Mouse (Mus musculus) cerebellum, adult 9-11 months (tissue): ENCODE results near the gene Gpr157.
A peak's percentile ranks its signal among the peaks of the same experiment; 100 is the strongest.

Experiments
- DNase-seq: peaks from one replicate; pipeline ENCODE4 v3.0.0; 2022

The Gpr157 gene

DNA sequence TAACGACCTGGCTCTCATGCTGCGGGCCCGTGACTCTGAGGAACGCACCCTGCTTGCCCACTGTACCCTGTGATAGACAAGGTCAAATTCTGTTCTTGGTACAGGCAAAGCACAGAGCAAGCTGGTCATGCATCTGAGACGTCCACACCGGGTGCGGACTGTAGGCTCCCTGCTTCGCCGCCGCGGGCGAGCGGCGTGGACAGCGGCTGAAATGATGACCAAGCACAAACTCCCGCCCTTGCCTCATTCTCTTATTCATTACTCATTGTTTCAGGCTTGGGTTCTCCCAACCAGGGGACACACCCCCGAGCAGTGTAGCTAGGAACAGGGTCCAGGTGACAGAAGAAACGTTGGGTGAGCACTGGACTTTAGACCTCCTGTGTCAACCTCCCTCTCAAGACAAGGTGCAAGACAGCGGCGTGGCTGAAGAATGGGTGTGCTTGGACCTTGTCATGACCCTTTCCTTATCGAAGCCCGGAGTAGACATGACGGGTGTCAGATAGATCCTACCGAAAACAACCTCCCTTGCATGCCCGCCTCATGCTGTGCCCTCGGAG, 27.4 kb downstream of the Gpr157 start:
- DNase-seq = no peak

DNA sequence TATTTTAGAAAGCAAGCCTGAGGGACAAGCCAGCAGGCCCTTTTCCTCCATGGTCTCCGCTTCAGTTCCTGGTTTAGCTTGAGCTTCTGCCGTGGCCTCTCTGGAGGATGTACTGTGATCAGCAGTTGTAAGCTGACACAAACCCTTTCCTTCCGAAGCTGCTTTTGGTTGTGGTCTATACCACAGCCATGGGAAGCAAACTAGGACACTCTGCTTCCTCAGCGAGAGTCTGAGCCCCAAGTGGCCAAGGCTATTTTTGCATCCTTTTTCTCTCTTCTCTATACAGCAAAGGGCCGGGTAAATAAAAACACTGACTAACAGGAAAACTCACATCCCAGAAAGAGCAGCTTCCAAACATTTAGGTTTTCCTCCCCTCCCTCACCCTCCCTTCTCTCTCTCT, 30.1 kb downstream of the Gpr157 start:
- no peak for DNase-seq

DNA sequence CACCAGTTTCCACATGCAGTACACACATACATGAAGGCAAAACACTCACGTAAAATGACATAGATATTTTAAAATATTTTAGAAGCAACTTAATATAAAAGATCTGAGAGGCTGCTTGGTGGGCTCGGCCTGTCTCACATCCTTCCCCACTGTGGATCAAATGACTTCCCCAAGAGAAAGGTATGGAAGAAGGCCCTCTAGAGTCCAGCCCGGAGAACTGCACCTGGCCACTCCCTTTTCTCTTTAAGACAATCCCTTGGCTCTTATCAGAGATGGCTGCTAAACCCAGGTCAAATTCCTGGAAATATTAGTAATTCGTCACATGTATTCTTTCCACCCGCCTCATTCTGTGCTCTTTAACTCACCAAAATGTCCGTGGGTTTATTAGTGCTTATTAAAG, 31.0 kb downstream of the Gpr157 start:
- DNase-seq = no peak

DNA sequence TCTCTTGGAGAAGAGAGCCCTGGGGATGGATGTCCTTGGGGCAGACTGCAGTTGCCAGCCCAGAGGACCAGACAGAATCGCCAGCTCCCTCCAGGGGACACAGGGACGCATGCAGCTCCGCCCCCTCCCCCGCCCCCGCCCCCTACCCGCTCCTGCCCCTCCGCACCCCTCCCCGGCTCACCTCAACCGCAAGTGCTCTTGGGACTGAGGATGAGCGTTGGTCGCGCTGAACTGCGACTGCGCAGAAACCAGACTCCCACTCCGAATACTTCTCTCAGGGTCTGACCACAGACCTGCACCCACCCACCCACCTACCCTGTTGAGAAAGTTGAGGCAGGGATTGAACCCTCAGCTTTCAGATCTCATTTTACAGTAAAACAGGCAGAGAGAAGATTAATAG, 31.9 kb downstream of the Gpr157 start, which contains the start of gene Slc2a5:
TSS of gene Slc2a5 (plus strand) at position 229 of the 400 bp plus-strand sequence.
- DNase-seq = no peak

DNA sequence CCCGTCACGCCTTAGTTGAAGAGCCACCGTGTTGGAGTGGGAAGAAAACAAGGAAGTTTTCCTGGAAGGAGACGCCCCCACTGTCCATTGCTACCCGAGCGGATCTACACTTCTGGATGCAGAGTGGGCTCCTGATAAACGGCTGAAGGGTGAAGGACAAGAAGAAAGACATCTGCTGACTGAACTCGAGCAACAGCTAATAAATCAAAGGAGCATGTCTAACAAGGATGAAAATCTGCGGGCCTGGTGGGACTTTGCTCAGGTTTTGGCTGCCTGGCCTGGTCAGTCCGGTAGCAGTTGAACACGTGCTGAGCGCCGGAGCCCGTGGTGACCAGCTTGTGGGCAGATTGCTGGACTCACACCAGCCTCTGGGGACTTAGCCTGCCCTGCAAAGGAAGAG, 32.5 kb downstream of the Gpr157 start:
- no peak for DNase-seq

DNA sequence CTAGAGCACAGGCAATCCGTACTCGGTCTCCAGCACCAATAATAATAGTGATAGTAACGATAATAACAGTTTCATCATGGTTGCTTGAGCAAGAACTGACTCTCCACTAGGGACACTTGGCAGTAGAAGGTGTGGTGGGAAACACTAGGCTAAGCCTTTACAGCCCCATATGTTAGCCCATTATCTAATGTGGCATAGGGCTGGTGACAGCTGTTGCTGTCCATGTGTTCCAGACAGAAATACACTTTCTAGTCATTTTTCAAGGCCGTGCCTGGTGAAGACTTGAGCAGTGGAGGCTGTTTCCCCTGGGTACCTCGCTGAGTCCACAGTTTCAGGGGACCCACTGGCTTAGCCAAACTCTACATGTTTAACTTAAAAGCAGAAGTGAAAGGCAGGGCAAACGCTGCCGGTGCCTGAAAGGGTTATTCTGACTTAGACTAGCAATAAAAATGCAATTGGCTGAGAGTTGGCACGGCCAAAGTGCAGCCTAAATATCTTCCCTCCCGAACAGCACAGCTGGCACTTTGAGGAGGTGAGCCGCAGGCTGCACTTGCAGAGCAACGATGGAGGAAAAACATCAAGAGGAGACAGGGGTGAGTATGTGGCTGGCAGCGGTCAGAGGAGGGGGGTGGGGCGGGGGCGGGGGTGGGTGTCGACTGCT, 33.1 kb downstream of the Gpr157 start:
- no peak for DNase-seq

DNA sequence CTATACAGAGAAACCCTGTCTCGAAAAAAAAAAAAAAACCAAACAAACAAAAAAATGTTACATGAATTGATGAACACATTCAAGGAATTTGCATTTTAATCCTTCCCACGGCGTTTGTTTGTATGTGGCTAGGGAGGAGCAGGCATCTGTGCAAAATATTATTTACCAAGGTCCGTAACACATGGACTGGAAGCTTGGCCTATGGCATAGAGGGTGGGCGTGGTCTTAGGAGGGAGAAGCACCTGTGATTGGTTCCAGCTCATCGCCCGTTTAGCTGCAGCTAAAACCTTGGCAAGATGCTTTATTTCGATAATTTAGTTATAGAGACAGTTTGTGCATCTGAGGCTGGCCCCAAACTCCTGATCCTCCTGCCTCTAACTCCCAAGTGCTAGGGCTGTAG, 34.3 kb downstream of the Gpr157 start:
- DNase-seq = no peak

DNA sequence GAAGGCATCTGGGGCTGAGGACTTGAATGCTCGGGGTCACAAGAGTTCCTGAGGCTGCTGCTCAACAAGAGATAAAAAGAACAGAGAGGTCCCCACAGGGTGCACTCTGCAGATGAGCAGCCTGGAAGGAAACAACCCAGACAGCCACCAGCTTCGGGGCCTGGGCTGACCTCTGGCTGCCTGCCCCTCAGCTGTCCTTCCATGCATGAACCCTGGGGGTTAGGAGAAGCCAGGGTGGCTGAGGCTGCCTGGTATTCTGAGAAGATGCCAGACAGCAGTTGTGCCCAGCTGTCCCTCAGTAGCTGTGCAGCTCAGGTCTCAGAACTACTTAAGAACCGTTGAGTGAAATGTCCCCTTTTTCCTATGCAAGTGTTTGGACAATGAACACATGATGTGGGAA, 35.3 kb downstream of the Gpr157 start:
- DNase-seq = no peak

DNA sequence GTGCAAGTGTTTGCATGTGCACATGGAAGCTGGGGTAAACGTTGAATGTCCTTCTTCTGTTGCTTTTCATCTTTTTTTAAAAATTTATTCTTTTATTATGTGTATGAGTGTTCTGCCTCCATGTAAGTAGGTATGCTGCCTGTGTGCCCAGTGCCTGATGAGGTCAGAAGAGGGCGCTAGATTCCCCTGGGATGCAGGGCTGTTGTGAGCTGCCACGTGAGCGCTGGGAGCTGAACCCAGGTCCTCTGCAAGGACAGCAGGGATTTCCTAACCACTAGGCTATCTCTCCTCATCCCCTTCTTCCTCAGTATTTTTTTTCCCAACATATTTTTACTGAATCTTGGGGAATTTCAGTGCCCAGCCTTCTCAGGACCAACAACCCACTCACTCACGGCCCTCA, 39.2 kb downstream of the Gpr157 start:
- DNase-seq = no peak

DNA sequence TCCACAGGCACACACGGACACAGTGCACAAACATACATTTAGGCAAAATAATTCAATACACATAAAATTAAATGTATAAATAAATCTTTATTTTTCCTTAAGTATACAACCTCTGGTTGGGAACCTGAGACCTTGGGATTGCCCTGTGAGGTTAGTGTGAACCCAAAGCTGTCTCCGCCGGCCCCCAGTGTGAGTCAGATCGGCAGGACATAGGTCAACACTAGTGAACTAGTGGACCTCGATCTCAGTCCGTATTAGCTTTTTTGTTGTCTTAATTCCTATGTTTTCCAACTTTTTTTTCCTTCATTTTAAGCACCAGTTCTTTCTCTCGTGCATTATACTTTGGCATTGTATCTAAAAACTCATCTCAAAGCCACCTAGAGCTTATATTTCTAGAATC, 40.7 kb downstream of the Gpr157 start:
- no peak for DNase-seq

DNA sequence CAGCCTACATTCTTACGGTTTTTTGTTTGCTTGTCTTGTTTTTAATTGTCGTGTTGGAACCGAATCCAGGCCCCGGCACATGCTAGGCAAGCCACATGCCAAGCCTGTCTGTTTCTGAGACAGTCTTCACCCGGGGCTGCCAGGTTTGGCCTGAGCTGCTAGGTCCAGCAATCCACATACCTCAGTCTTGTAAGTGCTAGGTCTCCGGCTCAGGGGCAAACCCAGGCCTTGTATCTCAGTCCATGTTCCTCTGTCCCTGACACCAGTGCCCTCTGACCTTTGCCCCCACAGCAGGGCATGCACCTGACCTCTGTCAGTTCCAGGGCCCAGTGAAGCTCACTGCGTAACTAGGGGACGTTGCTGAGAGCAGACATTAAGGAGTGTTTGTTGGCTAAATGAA, 41.4 kb downstream of the Gpr157 start:
- no peak for DNase-seq

DNA sequence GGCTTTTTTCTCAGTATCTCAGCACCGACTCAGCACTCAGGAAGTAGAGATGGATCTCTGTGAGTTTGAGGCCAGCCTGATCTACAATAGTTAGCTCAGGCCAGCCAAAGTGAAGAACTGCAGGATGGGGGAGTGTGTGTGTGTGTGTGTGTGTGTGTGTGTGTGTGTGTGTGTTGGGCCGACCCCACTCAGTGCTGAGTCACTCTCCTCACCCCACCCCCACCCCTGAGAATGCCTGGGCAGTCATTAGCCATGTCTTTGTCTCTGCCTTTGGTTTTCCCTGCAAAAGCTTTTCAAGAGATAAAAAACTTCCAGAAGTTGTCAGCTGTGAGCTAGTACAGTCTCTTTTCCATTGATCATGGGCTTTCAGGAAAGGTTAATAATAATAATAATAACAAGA, 43.5 kb downstream of the Gpr157 start:
- no peak for DNase-seq

DNA sequence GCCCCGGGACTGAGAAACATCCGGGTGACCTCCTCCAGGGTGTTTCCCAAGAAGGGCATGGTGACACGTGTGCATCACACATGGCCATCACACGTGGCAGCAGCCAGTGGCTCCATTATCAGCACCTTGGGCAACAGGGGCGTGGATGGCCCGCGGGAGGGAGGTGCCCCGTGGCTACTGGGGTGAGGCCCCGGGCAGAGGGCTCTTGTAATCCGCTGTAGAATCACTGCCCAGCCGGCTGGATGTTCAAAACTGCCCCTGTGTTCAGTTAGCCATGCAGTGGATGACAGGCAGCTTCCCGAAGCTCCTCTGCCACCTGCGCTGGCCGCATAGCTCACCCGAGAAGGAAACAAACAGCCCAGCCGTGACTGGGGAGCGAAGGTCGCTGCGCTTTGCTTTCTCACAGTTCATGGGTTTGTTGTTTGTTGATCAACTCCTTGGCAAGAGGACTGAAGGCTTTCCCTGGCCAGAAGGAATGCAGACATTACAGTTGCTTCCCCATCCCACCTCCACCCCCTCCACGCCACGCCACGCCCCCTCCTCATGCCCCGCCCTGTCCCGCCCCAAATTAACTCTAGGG, 45.6 kb downstream of the Gpr157 start:
- DNase-seq = no peak

DNA sequence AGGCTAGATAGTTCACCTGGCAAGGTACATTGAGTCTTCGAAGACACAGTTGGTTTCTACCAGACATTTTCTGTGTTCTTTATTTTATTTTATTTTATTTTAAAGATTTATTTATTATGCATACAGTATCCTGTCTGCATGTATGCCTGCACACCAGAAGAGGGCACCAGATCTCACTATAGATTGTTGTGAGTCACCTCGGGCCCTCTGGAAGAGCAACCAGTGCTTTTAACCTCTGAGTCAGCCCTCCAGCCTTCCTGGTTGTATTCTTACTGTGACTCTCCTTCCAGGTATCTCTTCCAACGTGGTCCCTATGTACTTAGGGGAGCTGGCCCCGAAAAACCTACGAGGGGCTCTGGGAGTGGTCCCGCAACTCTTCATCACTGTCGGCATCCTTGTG, 48.1 kb downstream of the Gpr157 start:
- no peak for DNase-seq

DNA sequence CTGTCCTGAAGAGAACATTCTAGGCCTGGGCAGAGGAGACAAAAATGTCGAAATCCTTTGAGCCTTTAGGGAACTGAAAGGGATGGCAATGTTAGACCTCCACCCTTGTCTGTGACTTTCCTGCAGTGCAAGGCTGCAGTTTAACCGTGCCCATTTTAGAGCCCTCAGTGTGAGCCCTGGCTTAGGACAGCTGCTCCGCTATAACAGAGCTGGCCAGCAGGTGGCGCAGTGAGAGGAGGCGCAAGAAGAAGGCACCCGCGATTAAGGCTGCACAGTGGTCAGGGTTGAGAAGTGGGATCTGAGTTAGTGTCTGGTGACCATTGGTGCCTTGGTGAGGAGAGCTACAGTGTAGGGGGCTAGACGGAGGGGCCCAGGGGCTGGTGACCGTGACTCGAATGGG, 49.5 kb downstream of the Gpr157 start:
- DNase-seq = peak; percentile 54

DNA sequence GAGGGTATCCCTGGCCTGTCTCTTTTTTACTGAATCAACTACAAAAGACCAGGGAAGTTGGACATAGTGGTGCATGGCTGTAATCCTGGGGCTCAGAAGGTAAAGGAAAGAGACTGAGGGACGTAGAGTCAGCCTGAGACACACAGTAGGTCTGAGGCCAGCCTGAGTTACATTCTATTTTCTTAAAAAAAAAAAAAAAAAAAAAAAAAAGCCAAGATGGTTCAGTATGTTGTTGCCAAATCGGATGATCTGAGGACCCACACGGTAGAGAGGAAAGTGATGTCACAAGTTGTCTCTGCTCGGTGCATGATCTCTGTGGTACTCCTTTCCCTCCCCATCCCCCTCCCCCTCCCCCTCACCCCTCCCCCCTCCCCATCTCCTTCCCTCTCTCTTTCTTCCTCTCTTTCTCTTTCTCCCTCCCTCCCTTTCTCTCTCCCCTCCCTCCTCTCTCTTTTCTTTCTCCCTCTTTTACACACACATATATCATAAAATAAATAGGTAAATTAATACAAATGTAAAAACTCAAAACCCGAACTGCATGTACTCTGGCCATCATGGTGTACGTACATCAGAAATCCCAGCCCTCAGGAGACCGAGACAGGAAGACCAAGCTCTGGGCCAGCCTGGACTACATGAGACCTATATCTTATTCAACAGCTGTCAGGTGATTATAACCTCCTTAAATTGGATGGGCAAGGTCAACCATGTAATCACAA, 50.4 kb downstream of the Gpr157 start:
- no peak for DNase-seq

DNA sequence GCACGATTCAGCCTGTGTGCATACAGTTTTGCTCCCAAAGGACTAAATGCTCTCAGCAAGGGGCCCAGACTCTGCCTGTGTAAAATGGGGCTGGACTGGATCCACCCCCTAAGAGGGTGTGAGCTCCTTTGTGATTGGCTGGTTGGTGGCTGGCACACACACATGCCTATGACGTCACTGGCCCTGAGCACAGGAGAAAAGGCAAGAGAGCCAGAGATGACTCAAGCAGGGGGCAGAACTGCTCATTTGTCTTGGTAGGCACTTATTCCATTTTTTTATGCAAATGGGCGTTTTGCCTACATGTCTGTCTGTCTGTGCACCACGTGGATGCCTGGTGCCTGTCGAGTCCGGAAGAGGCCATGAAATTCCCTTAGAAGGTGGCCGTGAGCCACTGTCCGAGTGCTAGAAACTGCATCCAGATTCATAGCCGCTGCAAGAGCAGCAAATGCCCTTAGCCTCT, 50.9 kb downstream of the Gpr157 start:
- peak; percentile 31 for DNase-seq

DNA sequence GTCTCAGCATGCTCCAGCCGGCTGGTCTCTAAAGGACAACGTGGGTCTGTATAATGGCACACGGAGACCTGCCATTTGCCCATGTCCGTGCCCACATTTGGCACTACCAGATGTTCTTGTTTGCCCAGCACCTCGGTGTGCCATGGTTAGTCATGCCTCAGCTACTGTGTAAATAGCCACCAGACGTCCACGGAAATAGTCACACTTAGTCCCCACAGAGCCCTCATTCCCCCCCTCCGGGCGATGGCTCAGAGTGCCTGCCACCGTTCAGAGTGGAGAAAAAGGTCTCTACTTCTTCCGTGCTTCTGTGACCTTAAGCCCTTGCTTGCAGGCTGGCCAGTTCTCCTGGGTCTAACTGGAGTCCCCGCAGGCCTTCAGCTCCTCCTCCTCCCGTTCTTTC, 51.9 kb downstream of the Gpr157 start:
- no peak for DNase-seq

DNA sequence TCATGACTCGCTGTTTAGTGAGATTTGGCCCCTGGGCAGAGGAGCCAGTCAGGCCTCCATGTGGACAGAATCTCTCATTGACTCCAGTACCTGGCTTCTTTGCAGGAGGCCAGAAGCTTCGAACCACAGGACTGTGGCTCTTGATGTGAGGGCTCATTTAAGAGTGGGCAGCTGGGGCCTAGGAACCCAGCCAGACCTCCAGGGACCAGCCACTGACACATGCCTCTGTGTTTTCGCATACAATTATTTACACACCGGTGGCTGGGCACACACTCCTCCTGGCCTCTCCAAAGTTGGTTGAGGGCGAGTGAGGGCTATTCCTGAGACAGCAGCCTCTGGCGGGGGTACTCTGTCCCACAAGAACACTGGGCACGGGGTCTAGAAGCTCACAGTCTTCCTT, 53.2 kb downstream of the Gpr157 start:
- no peak for DNase-seq

DNA sequence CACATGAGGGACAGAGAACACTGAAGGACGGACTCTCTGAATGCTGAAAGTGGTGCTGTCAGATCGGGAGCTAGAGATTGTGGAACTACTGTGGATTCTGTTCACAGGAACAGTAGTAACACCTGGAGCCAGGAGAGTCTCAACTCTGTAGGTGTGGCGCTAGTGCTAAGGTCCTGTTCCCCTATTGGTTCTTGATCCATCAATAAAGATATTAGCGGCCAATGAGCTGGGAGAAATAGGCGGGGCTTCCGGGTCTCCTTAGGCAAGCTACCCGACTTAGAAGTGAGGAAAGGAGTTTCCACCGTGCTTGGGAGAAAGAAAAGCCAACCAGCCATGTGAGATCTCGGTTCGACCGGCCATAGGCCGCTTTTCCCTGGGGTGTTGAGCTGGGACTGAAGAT, 57.1 kb downstream of the Gpr157 start:
- no peak for DNase-seq

DNA sequence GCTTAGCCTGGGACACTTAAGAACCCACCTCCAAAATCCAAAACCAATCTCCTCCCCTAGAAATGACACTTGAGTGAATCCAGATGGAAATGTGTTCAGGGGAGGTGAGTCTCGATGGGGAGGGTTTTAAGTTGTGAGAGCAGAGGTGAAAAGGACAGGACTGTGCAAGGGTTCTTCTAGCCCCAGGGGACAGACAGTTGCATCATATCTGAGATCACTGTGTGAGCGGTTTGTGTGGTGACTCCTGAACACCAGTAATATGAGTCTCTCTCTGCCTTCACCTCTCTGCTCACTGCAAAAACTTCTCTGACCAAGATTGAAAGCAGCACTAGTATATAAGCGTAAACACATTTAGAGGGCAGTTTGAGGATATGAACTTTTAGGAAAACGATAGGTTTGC, 59.1 kb downstream of the Gpr157 start:
- DNase-seq = no peak

DNA sequence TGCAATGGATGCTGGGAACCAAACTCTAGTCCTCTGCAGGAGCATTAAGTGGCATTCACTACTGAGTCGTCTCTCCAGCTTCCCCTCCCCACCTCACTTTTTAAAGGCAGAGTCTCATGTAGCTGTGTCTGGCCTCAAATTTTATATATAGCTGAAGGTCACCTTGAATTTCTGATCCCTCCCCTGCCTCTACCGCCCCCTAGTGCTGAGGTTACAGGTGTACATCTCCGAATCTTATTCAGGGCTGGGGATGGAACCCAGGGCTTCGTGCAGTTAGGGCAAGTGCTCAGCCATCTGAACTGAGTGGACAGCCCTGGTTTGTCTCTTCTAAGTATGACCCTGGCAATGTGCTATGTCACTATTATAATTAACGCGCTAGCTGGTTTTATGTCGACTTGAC, 63.9 kb downstream of the Gpr157 start:
- DNase-seq = no peak

DNA sequence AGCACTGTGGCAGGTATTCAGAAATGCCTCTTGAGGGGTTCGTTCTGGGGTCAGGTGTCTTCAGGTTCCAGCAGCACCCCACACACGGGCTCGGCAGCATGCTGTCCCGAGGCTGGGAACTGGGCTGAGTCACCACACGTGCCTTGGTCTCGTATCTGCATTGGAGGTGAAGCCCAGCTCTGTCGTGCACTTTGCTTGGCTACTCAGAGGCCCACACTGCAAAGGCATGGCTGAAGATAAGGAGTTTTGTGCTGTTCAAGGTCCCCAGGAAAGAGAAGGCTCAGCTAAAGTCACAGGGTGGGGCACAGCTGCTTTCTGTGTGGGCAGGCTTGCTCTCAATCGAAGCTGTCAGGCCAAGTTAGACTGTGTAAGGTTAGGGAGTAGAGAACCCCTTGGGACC, 65.3 kb downstream of the Gpr157 start:
- DNase-seq = no peak

DNA sequence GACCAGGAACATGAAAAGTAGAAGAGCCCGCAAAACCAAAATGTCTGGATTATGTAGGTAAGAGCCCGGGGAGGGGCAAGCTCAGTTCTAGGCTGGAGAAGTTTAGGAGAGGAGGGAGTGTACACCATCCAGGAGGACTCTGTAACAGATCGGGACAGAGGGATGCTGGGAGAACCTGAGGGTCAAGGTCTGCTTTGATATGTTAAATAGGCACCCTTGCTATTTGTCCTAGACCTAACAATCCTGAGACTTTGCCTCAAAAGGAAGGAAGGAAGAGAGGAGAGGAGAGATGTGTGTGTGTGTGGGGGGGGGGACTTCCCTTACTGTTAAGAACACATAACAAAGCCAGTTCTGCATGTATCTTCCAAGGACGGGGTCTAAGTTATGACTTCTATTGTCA, 68.1 kb downstream of the Gpr157 start:
- no peak for DNase-seq
